Mouse (Mus musculus) liver, adult 2 months (tissue): ENCODE results near the gene Smg6. TPM values are rescaled to one million over a fixed set of nuclear protein-coding genes. Genes with fewer than 3 reads are reported as not detected.
A peak's percentile ranks its signal among the peaks of the same experiment; 100 is the strongest.

Source experiments
- DNase-seq: peaks from one replicate; pipeline ENCODE4 v3.0.0-alpha.2; 2011; ENCODE audit warnings: low read depth, low spot score; ENCODE audit errors: extremely low read depth
- H3K27ac ChIP-seq: fragments of 200-500 bp; replicated peaks from 2 replicates; pipeline ENCODE4 v1.5.1; 2012; ENCODE audit warnings: low read depth, mild to moderate bottlenecking, control low read depth, inconsistent platforms, low read length; ENCODE audit not compliant: insufficient read depth
- H3K27me3 ChIP-seq: fragments of 200-500 bp; 2 replicates; pipeline ENCODE4 v1.6.1; 2012; ENCODE audit warnings: mild to moderate bottlenecking, moderate library complexity, low read length, inconsistent platforms; ENCODE audit not compliant: control insufficient read depth, insufficient read depth
- H3K36me3 ChIP-seq: fragments of 200-500 bp; 2 replicates; pipeline ENCODE4 v1.6.1; 2012; ENCODE audit warnings: low read length, inconsistent platforms; ENCODE audit not compliant: control insufficient read depth, insufficient read depth
- H3K4me1 ChIP-seq: fragments of 200-500 bp; 2 replicates; pipeline ENCODE4 v1.6.1; 2011; ENCODE audit warnings: low read length; ENCODE audit not compliant: control insufficient read depth, insufficient read depth
- H3K4me3 ChIP-seq: fragments of 200-500 bp; 2 replicates; pipeline ENCODE4 v1.5.1; 2011; ENCODE audit warnings: low read depth, mild to moderate bottlenecking, control low read depth, low read length, moderate library complexity; ENCODE audit not compliant: insufficient read depth
- H3K79me2 ChIP-seq: fragments of 200-500 bp; 2 replicates; pipeline ENCODE4 v1.6.1; 2012; ENCODE audit warnings: inconsistent platforms, mild to moderate bottlenecking, low read length, moderate library complexity; ENCODE audit not compliant: control insufficient read depth, insufficient read depth
- H3K9ac ChIP-seq: fragments of 200-500 bp; 2 replicates; pipeline ENCODE4 v1.6.1; 2012; ENCODE audit warnings: low read depth, mild to moderate bottlenecking, control low read depth, inconsistent platforms, low read length
- CTCF ChIP-seq: fragments of 200-500 bp; IDR thresholded peaks from 2 replicates; pipeline ENCODE4 v1.5.1; 2011; ENCODE audit warnings: low read depth, low read length, control low read depth
- POLR2A ChIP-seq: fragments of 200-500 bp; IDR thresholded peaks from 2 replicates; pipeline ENCODE4 v1.6.1; 2011; ENCODE audit warnings: low read length, control low read depth; ENCODE audit not compliant: insufficient read depth; ENCODE audit errors: extremely low read depth
- WGBS: fragments of 180-500 bp; shearing (Covaris S2); methylation state at CpG from one replicate; pipeline ENCODE4 v1.1.7; 2018; 5-methylcytosine and 5-hydroxymethylcytosine counted together
- polyA plus RNA-seq: library from polyadenylated mRNA; depleted of rRNA; stranded (reverse); fragments of >200 nt; gene quantifications from 2 replicates; pipeline ENCODE4 v1.2.3, GENCODE M21; 2012; rRNA removed
- total RNA-seq: library from RNA; depleted of rRNA; stranded (reverse); fragments of >200 nt; gene quantifications from 2 replicates; pipeline ENCODE4 v1.2.3, GENCODE M21; 2014; rRNA removed

Smg6 gene
- total RNA-seq (12.8 and 17.2 TPM in 2 replicates), polyA plus RNA-seq (16.6 and 16.8 TPM in 2 replicates)

GRCm38 (mm10) chr11:74925577-74926387 lies at the start of gene Smg6, which contains the start of gene Srr:
Gene Smg6 (plus strand): TSS chr11:74925823.
Gene Srr (minus strand): TSS chr11:74925948.
- H3K27me3 ChIP-seq = no peaks in the 10 kb centered on the region
- H3K36me3 ChIP-seq = peaks cover 5% of the 10 kb centered on the region
- H3K9ac ChIP-seq = peak within 1 kb of the TSS; percentile 89
- peaks cover 13% of the 10 kb centered on the region; the same call in 1 of the 2 replicates for H3K79me2 ChIP-seq
- peak within 1 kb of the TSS; percentile 67 for H3K4me3 ChIP-seq
- peak within 1 kb of the TSS; percentile 96 for H3K27ac ChIP-seq
- TF ChIP-seq CTCF = peak; percentile 13; the same call in 1 of the 2 replicates
- TF ChIP-seq POLR2A = peak; percentile 91
- under 1% methylated on average over 84 of the region's 88 CpGs for WGBS
- peak; percentile 85 for DNase-seq
- peaks cover 4% of the 10 kb centered on the region; the same call in 1 of the 2 replicates for H3K4me1 ChIP-seq

- TF ChIP-seq CTCF = no peak
- no peak for TF ChIP-seq POLR2A
- no peak for DNase-seq
- Histone ChIP-seq H3K79me2 (no peaks in the 10 kb centered on the region), H3K9ac (no peak overlapping the region), H3K36me3 (no peaks in the 10 kb centered on the region), H3K4me1 (peaks cover 7% of the 10 kb centered on the region; the same call in 1 of the 2 replicates), H3K27ac (no peak overlapping the region), H3K27me3 (no peaks in the 10 kb centered on the region), H3K4me3 (no peak overlapping the region)
- 45% methylated on average over 9 of the region's 9 CpGs for WGBS
Observed at GRCm38 (mm10) chr11:74876801-74877200, 48.8 kb upstream of the Smg6 start.

DNA sequence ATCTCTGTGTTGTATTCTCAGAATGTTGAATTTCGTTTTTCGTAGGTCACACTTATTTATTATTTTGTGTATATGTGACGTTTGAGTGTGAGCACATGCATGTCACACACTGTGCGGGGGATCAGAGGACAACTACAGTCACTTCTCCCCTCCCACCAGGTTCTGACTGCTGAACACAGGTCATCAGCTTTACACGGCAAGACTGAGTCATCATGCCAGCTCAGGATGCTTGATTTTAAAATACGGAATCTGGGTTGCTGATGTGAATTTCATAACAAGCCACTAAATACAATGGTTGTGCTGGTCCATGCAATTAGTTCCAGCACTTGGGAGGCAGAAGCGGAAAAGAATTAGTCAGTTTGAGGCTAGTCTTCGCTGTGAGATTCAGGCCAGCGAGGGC lies 44.6 kb upstream of the Smg6 start:
- peaks cover 3% of the 10 kb centered on the region; the same call in 1 of the 2 replicates for H3K4me1 ChIP-seq
- no peaks in the 10 kb centered on the region for H3K27me3 ChIP-seq
- no peak overlapping the region for H3K27ac ChIP-seq
- no peak for DNase-seq
- no peaks in the 10 kb centered on the region for H3K36me3 ChIP-seq
- H3K4me3 ChIP-seq = no peak overlapping the region
- no peak for TF ChIP-seq POLR2A
- TF ChIP-seq CTCF = no peak
- 90% methylated on average over 9 of the region's 9 CpGs for WGBS
- H3K79me2 ChIP-seq = no peaks in the 10 kb centered on the region
- H3K9ac ChIP-seq = no peak overlapping the region

- TF ChIP-seq POLR2A (no peak), CTCF (no peak)
- Histone ChIP-seq H3K4me3 (no peak overlapping the region), H3K9ac (no peak overlapping the region), H3K79me2 (no peaks in the 10 kb centered on the region), H3K36me3 (no peaks in the 10 kb centered on the region), H3K27ac (no peak overlapping the region), H3K27me3 (no peaks in the 10 kb centered on the region), H3K4me1 (peaks cover 3% of the 10 kb centered on the region; the same call in 1 of the 2 replicates)
- WGBS = 88% methylated on average over 14 of the region's 14 CpGs
- DNase-seq = no peak
Observed at GRCm38 (mm10) chr11:74881979-74882378, 43.6 kb upstream of the Smg6 start.

- H3K9ac ChIP-seq = no peak overlapping the region
- H3K27me3 ChIP-seq = no peaks in the 10 kb centered on the region
- TF ChIP-seq POLR2A (no peak), CTCF (no peak)
- no peak overlapping the region for H3K27ac ChIP-seq
- no peaks in the 10 kb centered on the region for H3K79me2 ChIP-seq
- DNase-seq = peak; percentile 70
- no peak overlapping the region for H3K4me3 ChIP-seq
- WGBS = 81% methylated on average over 10 of the region's 10 CpGs
- H3K4me1 ChIP-seq = no peaks in the 10 kb centered on the region
- H3K36me3 ChIP-seq = no peaks in the 10 kb centered on the region
Observed at GRCm38 (mm10) chr11:74883098-74883497, 42.5 kb upstream of the Smg6 start.

GRCm38 (mm10) chr11:74894619-74895018 lies 31.0 kb upstream of the Smg6 start:
- Histone ChIP-seq H3K36me3 (no peaks in the 10 kb centered on the region), H3K9ac (peak overlapping the region; percentile 34; the same call in 1 of the 2 replicates), H3K79me2 (no peaks in the 10 kb centered on the region), H3K27ac (peak overlapping the region; percentile 76), H3K4me3 (no peak overlapping the region), H3K27me3 (no peaks in the 10 kb centered on the region), H3K4me1 (peaks cover 7% of the 10 kb centered on the region)
- peak; percentile 95 for DNase-seq
- 19% methylated on average over 4 of the region's 4 CpGs for WGBS
- TF ChIP-seq CTCF (no peak), POLR2A (no peak)
